Mouse (Mus musculus): Measurements from ENCODE around the gene Ccdc6. TPM values are rescaled to one million over a fixed set of nuclear protein-coding genes. Genes with fewer than 3 reads are reported as not detected.

Gene Ccdc6
- 54.7 and 61.2 TPM in 2 replicates for total RNA-seq (2021)
- long read RNA-seq, experiment 1, partial matches to known transcripts, result 0 of 6 reads
- long read RNA-seq, experiment 1, other reads (novel, unspliced or antisense), result 6 of 6 reads
- long read RNA-seq, experiment 2, partial matches to known transcripts, result 1 of 7 reads
- long read RNA-seq, experiment 2, other reads (novel, unspliced or antisense), result 6 of 7 reads

GRCm38 (mm10) chr10:70096366-70097188 is at the start of gene Ccdc6:
TSS of gene Ccdc6 (plus strand) at chr10:70097121.
- peak; percentile 94 for DNase-seq

DNA sequence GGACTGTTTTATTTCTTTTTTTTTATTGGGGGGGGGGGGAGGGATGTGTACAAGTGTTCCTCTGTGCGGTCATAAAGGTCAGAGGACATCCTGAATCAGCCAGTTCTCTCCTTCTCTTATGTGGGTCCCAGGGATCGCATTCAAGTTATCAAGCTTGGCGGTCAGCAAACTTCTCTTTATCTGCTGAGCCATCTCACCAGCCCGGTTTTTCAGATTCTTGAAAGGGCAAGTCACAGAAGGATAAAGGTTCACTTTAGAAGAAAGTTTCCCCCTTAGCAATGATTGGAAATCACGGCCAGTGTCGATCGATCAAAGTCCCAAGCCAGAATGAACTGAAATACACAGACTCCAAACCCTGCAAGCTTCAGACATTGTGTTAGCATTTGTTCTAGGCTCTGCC is 47.1 kb upstream of the Ccdc6 start:
- DNase-seq, result no peak

DNA sequence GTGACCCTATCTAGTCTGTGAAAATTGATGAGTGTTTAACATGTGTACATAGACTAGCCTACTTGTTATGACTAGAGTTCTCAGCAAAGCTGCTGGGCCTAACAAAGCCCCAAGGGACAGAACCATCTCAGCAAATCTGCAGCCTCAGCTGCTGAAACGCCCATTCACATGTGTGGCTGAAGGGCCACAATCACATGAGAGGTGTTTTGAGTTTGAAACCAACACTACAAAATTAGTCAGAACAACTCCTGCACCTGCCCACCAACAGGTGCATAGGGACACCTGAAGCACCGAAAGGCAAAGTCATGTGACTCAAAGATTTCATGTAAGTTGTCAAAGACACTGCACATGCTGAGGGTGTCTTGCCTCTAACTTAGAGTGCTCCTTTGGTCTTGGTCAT is 41.6 kb upstream of the Ccdc6 start:
- no peak for DNase-seq

DNA sequence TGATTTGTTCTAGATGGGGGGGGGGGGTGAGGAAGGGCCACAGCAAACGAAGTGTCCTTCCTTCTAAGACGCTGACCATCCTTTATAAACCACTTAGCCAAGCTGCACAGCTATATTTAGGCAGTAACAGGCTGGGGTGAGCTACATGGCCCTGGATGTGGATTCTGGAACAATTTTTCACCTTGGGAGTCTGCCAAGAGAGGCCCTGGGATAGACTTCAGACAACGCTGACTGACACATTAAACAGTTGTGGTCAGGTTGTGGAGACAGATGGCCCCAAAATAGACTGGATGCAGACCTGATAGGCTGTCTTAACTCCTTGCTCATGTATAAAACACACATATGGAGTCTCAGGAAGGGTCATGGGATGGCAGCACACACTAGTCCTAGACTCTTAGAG is 39.9 kb upstream of the Ccdc6 start:
- peak; percentile 53 for DNase-seq

DNA sequence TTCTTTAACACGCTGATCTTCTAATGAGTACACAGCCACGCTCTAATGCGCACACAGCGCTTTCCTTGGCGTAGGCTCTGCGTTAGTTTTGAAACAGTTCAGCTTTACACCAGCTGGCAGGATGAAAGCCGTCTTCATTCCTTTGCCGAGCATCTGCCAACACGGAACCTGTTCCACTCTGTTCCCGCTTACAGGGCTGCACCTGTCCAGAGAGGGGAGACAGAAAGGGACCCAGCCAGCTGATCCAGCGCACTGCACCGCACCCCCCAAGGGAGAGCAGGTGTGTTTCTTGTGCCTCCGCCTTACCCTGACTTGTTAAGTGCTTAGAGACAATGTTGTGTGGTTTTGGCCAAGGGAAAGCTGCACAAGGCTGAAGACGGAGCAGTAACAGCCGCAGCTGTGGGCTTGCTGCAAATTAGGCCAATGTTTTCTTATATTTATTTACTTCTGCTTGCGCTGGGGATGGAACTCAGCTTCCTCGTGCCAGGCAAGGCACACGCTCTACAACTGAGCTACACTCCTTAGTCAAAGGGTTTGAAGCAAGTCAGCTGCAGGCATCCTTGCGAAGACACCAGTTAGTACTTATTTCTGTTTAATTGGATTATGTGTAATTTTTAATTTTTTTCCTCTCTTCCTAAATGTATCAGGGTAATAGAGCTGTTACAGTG is 36.8 kb upstream of the Ccdc6 start:
- no peak for DNase-seq

GRCm38 (mm10) chr10:70060689-70061081 is 36.2 kb upstream of the Ccdc6 start:
- peak; percentile 34 for DNase-seq

DNA sequence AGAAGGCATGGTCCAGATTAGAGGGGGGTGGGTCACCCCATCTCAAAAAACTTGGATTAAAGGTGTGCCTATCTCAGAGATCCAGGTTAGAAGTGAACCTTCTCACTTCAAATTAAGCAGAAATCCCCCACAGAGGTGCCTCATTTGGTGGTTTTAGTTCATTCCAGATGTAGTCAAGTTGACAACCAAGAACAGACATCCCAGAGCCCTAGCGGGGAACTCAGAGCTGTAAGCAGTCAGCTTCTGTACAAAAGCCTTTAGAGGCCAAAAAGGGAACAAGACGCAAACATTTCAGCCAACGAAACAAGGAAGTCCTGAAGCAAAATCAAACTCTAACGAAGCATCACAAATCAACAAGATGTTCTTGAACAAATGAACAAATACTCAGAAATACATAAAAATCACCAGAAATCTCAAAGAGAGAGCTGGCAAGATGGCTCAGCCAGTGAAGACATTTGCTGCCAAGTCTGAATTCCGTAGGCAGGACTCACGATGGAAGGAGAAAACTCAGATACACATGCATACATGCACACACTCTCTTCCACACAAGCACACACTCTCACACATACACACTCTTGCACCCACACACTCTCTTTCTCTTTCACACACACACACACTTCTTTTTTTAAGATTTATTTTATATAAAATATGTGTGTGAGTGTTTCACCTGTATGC is 32.9 kb upstream of the Ccdc6 start:
- no peak for DNase-seq

DNA sequence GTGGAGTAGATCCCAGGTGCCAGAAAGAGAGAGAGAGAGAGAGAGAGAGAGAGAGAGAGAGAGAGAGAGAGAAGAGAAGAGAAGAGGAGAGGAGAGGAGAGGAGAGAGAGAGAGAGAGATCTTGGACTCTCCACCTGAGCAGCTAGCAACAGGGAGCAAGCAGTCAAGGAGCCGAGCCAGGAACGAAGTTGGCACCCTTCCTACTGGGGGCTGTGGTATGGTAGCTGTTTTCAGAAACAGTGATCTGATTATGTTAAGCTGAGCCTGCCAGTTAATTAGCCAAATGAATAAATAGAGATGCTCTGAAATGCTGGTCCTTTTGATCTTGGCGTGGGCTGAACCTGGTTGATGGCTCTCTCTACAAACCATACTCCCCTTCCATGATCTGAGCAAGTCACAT is 31.7 kb upstream of the Ccdc6 start:
- DNase-seq, result no peak

- no peak for DNase-seq
These were observed 30.3 kb upstream of the Ccdc6 start for GRCm38 (mm10) chr10:70066497-70067168.

GRCm38 (mm10) chr10:70067169-70068115 is 29.5 kb upstream of the Ccdc6 start:
- no peak for DNase-seq

DNA sequence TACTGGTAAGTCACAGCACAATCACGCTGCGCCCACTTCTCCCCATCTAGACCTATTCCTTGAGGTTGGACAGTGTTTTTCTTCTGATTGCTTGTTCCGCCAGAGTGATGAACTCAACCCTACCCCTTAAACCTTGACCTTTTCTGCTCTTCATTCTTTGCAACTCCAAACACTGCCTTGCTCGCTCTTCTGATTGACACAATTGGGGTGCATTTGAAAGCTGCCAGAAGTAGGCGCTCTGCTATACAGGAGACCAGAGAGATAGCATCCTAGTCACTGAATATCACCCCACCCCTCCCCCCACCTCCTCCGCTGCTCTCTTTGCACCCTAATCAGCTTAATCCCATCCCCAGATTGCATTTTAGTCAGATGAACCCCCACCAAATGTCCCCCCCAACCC is 27.6 kb upstream of the Ccdc6 start:
- no peak for DNase-seq

GRCm38 (mm10) chr10:70071334-70071733 is 25.6 kb upstream of the Ccdc6 start:
- DNase-seq, result no peak

GRCm38 (mm10) chr10:70077452-70077851 is 19.5 kb upstream of the Ccdc6 start:
- no peak for DNase-seq

- no peak for DNase-seq
These were observed 16.0 kb upstream of the Ccdc6 start for GRCm38 (mm10) chr10:70080908-70081307.

DNA sequence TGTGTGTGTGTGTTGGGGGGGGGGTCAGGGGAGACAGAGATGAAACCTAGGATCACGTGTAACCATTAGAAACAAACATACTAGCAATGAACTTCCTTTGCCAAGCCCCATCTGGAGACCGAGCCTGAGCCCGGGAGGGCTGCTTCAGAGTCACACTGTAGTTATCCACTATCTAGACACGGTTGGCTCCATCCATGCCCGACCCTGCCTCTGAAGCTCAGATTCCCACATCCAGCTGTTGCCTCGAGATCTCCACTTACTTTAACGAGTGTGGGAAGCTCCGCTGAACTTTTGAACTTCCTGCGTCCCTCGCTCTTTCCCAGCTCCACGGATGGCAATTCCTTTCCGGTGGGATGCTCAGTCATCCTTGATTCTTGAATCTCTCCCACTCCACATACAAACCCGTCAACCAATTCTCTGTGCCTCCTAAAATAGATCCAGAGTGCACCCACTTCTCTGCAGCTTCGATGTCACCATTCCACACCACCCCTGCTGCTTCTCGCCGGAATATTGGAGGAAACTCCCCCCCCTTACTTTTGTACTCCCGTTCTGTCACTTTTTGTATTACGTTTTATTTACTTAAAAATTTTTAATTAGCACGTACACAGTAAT is 15.3 kb upstream of the Ccdc6 start:
- no peak for DNase-seq

- no peak for DNase-seq
These were observed 13.7 kb upstream of the Ccdc6 start for GRCm38 (mm10) chr10:70083241-70083640.

GRCm38 (mm10) chr10:70085256-70085961 is 11.5 kb upstream of the Ccdc6 start:
- DNase-seq, result peak; percentile 53

DNA sequence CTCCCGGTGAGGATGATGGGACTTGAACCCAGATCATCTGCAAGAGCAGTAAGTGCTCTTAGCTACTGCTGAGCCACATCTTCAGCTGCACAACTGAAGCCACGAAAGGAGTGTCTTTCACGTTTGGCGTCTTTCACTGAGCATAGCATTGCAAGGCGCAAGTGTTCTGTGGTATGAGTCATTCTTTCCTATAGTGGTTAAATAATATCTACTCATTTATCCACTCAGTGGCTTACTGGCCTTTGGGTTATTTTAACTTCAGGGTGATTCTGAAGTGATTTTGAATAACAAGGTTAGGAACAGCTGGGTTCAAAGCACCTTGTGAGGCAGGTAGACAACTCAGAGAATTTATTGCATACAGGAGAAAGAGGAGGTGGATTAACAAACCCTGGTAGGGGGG is 8.1 kb upstream of the Ccdc6 start:
- no peak for DNase-seq

DNA sequence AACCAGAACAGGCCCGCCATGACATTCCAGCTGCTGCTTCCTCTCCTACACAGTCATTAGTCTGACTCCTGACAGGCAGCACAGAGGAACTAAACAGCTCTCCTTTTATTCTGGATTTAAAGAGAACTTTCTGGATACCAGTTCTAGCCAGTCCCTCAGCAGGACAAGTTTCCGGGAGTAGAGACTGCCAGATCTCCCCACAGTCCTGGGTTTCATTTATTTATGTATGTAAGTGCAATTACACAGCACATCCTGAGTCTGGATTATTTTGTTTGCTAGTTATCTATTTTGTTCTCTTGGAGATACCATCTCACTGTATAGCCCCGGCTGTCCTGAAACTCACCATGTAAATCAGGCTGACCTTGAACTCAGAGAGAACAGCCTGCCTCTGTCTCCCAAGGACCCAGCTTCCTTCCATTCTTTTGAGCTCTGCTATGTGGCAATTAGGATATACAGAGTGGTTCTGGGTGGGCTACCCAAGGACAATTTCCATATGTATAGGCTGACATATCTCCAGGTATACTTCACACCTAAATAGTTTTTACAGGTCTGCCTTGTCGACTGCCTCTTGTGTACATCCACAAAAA is 5.0 kb upstream of the Ccdc6 start:
- DNase-seq, result no peak

GRCm38 (mm10) chr10:70093782-70094181 is 3.1 kb upstream of the Ccdc6 start:
- DNase-seq, result no peak
